Mouse (Mus musculus) forebrain, embryonic 15.5 days (tissue): ENCODE measurements around the gene 1700021F05Rik. TPM values are rescaled to one million over a fixed set of nuclear protein-coding genes. Genes with fewer than 3 reads are reported as not detected.

Experiments used
- ATAC-seq: fragments of 200-750 bp; cut with Nextera tagmentation; replicated peaks from 2 replicates; pipeline ENCODE4 v1.8.0; 2017; ENCODE audit warnings: mild to moderate bottlenecking, moderate TSS enrichment, moderate library complexity
- H3K27ac ChIP-seq: fragments of 300-500 bp; sonication (generic); replicated peaks from 2 replicates; pipeline ENCODE4 v1.5.1; 2015; ENCODE audit warnings: mild to moderate bottlenecking, inconsistent platforms
- H3K27me3 ChIP-seq: fragments of 300-500 bp; sonication (generic); 2 replicates; pipeline ENCODE4 v1.6.1; 2015; ENCODE audit warnings: inconsistent platforms
- H3K36me3 ChIP-seq: fragments of 300-500 bp; sonication (generic); 2 replicates; pipeline ENCODE4 v1.6.1; 2015; ENCODE audit warnings: mild to moderate bottlenecking, inconsistent platforms
- H3K4me1 ChIP-seq: fragments of 300-500 bp; sonication (generic); 2 replicates; pipeline ENCODE4 v1.6.1; 2015; ENCODE audit warnings: inconsistent platforms
- H3K4me2 ChIP-seq: fragments of 300-500 bp; sonication (generic); replicated peaks from 2 replicates; pipeline ENCODE4 v1.6.1; 2015; ENCODE audit warnings: mild to moderate bottlenecking, inconsistent platforms
- H3K4me3 ChIP-seq: fragments of 300-500 bp; sonication (generic); 2 replicates; pipeline ENCODE4 v1.5.1; 2015; ENCODE audit warnings: mild to moderate bottlenecking, inconsistent platforms
- H3K9ac ChIP-seq: fragments of 300-500 bp; sonication (generic); replicated peaks from 2 replicates; pipeline ENCODE4 v1.6.1; 2015; ENCODE audit warnings: mild to moderate bottlenecking, inconsistent platforms
- H3K9me3 ChIP-seq: fragments of 300-500 bp; sonication (generic); 2 replicates; pipeline ENCODE4 v1.6.1; 2016; ENCODE audit warnings: inconsistent platforms
- WGBS: fragments of 180-500 bp; shearing (Covaris S2); methylation state at CpG from one replicate; pipeline ENCODE4 v1.1.7; 2015; ENCODE audit warnings: mixed read lengths; 5-methylcytosine and 5-hydroxymethylcytosine counted together
- polyA plus RNA-seq: library from polyadenylated mRNA; unstranded; fragments of >200 nt; fragmentation: Nextera tagmentation; extraction: Ambion mirVana; gene quantifications from 2 replicates; pipeline ENCODE4 v1.2.1, GENCODE M21; 2015

1700021F05Rik gene
- polyA plus RNA-seq, 1 experiment from 2014 or later: 70.2 TPM

DNA sequence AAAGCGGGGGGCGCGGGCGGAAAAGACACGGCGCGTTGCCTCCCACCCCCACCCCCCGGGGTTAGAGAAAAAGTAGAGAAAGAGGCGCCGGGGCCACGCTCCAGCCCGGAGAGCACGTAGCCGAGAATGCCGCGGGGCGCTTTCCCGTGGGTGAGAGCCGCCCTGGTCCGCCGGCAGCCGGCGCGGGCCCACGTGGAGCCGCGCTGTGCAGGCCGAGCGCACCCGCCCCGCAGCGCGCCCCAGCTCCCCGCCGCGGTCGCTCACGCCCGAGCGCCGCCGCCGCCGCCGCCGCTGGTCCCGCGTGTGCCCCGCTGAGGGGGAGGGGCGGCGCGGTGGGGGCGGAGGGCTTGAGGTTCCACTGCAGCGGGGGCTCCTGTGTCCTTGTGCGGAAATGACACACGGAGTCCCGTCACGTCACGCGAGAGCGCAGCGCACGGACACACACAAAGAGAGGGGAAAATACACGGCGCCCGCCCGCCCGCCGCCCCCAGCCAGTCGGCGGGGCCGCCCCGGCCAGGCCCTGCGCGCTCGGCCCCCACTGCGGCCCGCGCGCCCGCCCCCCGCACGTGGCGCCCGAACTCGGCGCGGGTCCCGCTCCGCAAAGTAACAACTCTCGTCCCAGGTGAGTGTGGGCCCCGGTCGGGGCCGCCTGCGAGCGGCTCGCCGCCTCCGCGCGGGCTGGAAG lies 61.9 kb downstream of the 1700021F05Rik start, which contains the start of gene Bend3:
Gene Bend3, plus strand, starts transcription at position 81 of the 685 bp plus-strand sequence.
- Histone ChIP-seq H3K4me2 (peak within 1 kb of the TSS; percentile 83), H3K36me3 (no peaks in the 10 kb centered on the region), H3K9me3 (no peaks in the 10 kb centered on the region), H3K4me1 (peaks cover 55% of the 10 kb centered on the region), H3K27me3 (no peaks in the 10 kb centered on the region), H3K9ac (peak within 1 kb of the TSS; percentile 97), H3K4me3 (peak within 1 kb of the TSS; percentile 93), H3K27ac (peak within 1 kb of the TSS; percentile 99)
- ATAC-seq: peak; percentile 67
- WGBS: under 1% methylated on average over 85 of the region's 101 CpGs

DNA sequence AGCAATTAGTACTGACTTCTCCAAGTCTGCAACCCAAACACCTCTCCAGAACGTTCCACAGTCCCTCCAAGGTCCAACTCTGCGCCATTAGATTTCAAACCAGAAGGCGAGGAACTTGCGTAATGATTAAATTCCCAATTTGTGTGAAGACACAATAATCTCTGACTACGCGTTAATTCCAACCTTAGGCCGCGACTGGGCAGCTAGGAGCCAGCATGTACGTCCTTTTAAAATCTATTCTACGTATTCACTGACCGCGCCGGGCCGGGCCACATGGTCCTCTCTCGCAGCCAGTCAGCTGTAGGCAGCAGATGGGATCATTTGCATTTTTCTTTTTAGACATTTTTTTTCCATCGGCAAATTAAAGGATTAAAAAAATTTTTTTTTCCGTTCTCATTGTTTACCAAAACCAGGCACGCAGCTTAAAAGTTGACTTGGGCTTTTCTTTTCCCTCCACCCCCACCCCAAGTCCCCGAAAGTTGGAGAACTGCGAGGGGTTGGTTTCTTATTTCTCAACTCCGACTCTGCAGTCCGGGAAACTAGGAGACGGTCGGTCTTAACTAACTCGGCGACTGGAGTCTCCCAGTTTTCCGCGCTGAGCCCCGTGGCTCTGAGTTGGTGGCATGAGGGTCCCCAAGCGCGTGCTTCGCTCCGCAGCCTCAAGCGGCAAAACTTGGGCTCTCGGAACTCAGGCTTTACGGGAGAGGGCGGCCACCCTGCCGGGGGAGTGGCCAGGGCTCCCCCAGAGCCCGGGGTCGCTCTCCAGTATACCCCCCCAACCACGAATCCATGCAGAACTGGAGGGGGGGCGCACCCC lies 62.7 kb downstream of the 1700021F05Rik start:
- under 1% methylated on average over 42 of the region's 42 CpGs for WGBS
- peak overlapping the region; percentile 97 for H3K9ac ChIP-seq
- no peaks in the 10 kb centered on the region for H3K27me3 ChIP-seq
- H3K9me3 ChIP-seq: no peaks in the 10 kb centered on the region
- peak overlapping the region; percentile 99 for H3K27ac ChIP-seq
- H3K4me2 ChIP-seq: peak overlapping the region; percentile 83
- H3K36me3 ChIP-seq: no peaks in the 10 kb centered on the region
- peak overlapping the region; percentile 93 for H3K4me3 ChIP-seq
- peaks cover 47% of the 10 kb centered on the region for H3K4me1 ChIP-seq
- ATAC-seq: peak; percentile 38

DNA sequence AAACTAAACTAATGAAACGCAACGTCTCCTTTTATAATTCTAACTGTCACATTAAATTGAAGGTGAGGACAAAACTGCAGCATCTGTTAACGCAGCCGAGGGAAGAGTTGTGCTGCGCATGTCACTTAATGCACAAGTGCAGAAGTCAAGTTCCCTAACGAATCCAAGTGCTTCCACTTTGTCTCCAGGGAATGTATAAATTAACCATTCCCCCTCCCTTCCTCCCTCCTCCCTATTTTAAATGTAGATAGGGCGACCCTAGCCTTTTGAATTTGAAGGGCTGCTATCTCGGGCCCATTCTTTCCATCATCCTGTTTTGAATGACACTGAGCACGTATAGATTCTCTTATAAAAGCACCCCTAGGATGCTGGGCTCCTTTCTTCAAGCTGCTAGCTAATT lies 63.3 kb downstream of the 1700021F05Rik start:
- WGBS: 3% methylated on average over 9 of the region's 9 CpGs
- H3K27me3 ChIP-seq: no peaks in the 10 kb centered on the region
- H3K9ac ChIP-seq: peak overlapping the region; percentile 97
- H3K9me3 ChIP-seq: no peaks in the 10 kb centered on the region
- H3K4me1 ChIP-seq: peaks cover 41% of the 10 kb centered on the region
- no peaks in the 10 kb centered on the region for H3K36me3 ChIP-seq
- no peak for ATAC-seq
- H3K27ac ChIP-seq: peak overlapping the region; percentile 99
- H3K4me2 ChIP-seq: peak overlapping the region; percentile 83
- H3K4me3 ChIP-seq: peak overlapping the region; percentile 93

DNA sequence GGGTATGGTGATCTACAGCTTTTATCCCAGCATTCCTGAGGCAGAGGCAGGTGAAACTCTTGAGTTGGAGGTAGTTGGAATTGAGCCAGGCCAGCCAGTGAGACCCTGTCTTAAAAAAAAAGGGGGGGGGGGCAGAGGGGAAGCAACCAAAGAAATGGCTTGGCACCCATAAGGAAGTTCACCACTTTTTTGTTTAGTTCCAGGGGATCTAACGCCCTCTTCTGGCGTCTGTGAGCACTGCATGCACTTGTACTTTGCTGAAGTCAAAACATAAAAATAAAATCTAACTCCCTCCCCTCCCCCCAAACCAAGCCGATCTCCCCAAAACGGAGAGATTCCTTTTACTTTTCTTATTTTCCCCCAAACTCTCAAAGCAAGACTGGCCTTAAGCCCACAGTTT lies 65.4 kb downstream of the 1700021F05Rik start:
- H3K27ac ChIP-seq: no peak overlapping the region
- no peaks in the 10 kb centered on the region for H3K27me3 ChIP-seq
- no peak overlapping the region for H3K4me3 ChIP-seq
- H3K4me1 ChIP-seq: peaks cover 22% of the 10 kb centered on the region
- H3K4me2 ChIP-seq: no peak overlapping the region
- H3K36me3 ChIP-seq: no peaks in the 10 kb centered on the region
- 57% methylated on average over 4 of the region's 4 CpGs for WGBS
- H3K9ac ChIP-seq: no peak overlapping the region
- no peaks in the 10 kb centered on the region for H3K9me3 ChIP-seq
- ATAC-seq: no peak

Other genes with a start within 250 kb of the 1700021F05Rik start
- gene Bend3, start 62.2 kb downstream of the 1700021F05Rik start, polyA plus RNA-seq: 4.2 and 5.1 TPM in 2 replicates
- gene Gm9803, start 16.9 kb downstream of the 1700021F05Rik start, polyA plus RNA-seq: 14.6 and 20.4 TPM in 2 replicates
- 899 and 974 TPM in 2 replicates for gene Cd24a, start 37.3 kb upstream of the 1700021F05Rik start, polyA plus RNA-seq